Mouse (Mus musculus): ENCODE results near the gene Rpl34. TPM values are rescaled to one million over a fixed set of nuclear protein-coding genes. Genes with fewer than 3 reads are reported as not detected.

Rpl34 gene
- polyA plus RNA-seq, 1 experiment from 2014 or later: 669 TPM

- ATAC-seq (ENCODE audit: low FRiP score): no peak
- H3K4me3 ChIP-seq (ENCODE audit: low read depth, low read length): no peak overlapping the region
- no peaks in the 10 kb centered on the region for H3K36me3 ChIP-seq (ENCODE audit: control insufficient read depth, insufficient read depth, low read length)
- no peaks in the 10 kb centered on the region for H3K9me3 ChIP-seq (ENCODE audit: control insufficient read depth, low read length)
- no peak for DNase-seq (ENCODE audit: low spot score)
- no peak overlapping the region for H3K9ac ChIP-seq (ENCODE audit: low read depth, low read length)
- 87% methylated on average over 4 of the region's 4 CpGs for WGBS
- H3K4me2 ChIP-seq (replicated peaks; ENCODE audit: low read depth, low read length): no peak overlapping the region
- H3K4me1 ChIP-seq (replicated peaks; ENCODE audit: control insufficient read depth, insufficient read depth, low read length): no peaks in the 10 kb centered on the region
- H3K27ac ChIP-seq (ENCODE audit: low read depth, low read length): no peak overlapping the region
- no peaks in the 10 kb centered on the region for H3K27me3 ChIP-seq (ENCODE audit: control insufficient read depth, insufficient read depth, low read length)
These were observed 10.0 kb downstream of the Rpl34 start for GRCm38 (mm10) chr3:130720225-130720624.

- Histone ChIP-seq H3K27me3 (ENCODE audit: control insufficient read depth, insufficient read depth, low read length) (no peaks in the 10 kb centered on the region), H3K27ac (ENCODE audit: low read depth, low read length) (no peak overlapping the region), H3K4me1 (replicated peaks; ENCODE audit: control insufficient read depth, insufficient read depth, low read length) (no peaks in the 10 kb centered on the region), H3K36me3 (ENCODE audit: control insufficient read depth, insufficient read depth, low read length) (no peaks in the 10 kb centered on the region), H3K9me3 (ENCODE audit: control insufficient read depth, low read length) (no peaks in the 10 kb centered on the region), H3K9ac (ENCODE audit: low read depth, low read length) (no peak overlapping the region), H3K4me3 (ENCODE audit: low read depth, low read length) (no peak overlapping the region), H3K4me2 (replicated peaks; ENCODE audit: low read depth, low read length) (no peak overlapping the region)
- DNase-seq (ENCODE audit: low spot score): no peak
- ATAC-seq (ENCODE audit: low FRiP score): no peak
- 92% methylated on average over 4 of the region's 4 CpGs for WGBS
These were observed 11.3 kb downstream of the Rpl34 start for GRCm38 (mm10) chr3:130718871-130719270.

GRCm38 (mm10) chr3:130716555-130716954 is 13.6 kb downstream of the Rpl34 start:
- Histone ChIP-seq H3K9me3 (ENCODE audit: control insufficient read depth, low read length) (no peaks in the 10 kb centered on the region), H3K4me1 (replicated peaks; ENCODE audit: control insufficient read depth, insufficient read depth, low read length) (no peaks in the 10 kb centered on the region), H3K9ac (ENCODE audit: low read depth, low read length) (no peak overlapping the region), H3K27me3 (ENCODE audit: control insufficient read depth, insufficient read depth, low read length) (no peaks in the 10 kb centered on the region), H3K4me2 (replicated peaks; ENCODE audit: low read depth, low read length) (no peak overlapping the region), H3K36me3 (ENCODE audit: control insufficient read depth, insufficient read depth, low read length) (no peaks in the 10 kb centered on the region), H3K27ac (ENCODE audit: low read depth, low read length) (no peak overlapping the region), H3K4me3 (ENCODE audit: low read depth, low read length) (no peak overlapping the region)
- WGBS: 92% methylated on average over 7 of the region's 7 CpGs
- ATAC-seq (ENCODE audit: low FRiP score): no peak
- DNase-seq (ENCODE audit: low spot score): no peak

GRCm38 (mm10) chr3:130714775-130715568 is 15.2 kb downstream of the Rpl34 start:
- Histone ChIP-seq H3K4me1 (replicated peaks; ENCODE audit: control insufficient read depth, insufficient read depth, low read length) (no peaks in the 10 kb centered on the region), H3K27me3 (ENCODE audit: control insufficient read depth, insufficient read depth, low read length) (no peaks in the 10 kb centered on the region), H3K27ac (ENCODE audit: low read depth, low read length) (no peak overlapping the region), H3K4me3 (ENCODE audit: low read depth, low read length) (peak overlapping the region; percentile 8; the same call in 1 of the 2 replicates), H3K4me2 (replicated peaks; ENCODE audit: low read depth, low read length) (peak overlapping the region; percentile 12), H3K9ac (ENCODE audit: low read depth, low read length) (0 out of 2 replicates have a peak overlapping the region, but pooled peaks have one; percentile 2), H3K36me3 (ENCODE audit: control insufficient read depth, insufficient read depth, low read length) (no peaks in the 10 kb centered on the region), H3K9me3 (ENCODE audit: control insufficient read depth, low read length) (no peaks in the 10 kb centered on the region)
- WGBS: 20% methylated on average over 22 of the region's 22 CpGs
- peak; percentile 80 for DNase-seq (ENCODE audit: low spot score)
- no peak; the same call in 1 of the 2 replicates for ATAC-seq (ENCODE audit: low FRiP score)

- Histone ChIP-seq H3K4me1 (replicated peaks; ENCODE audit: control insufficient read depth, insufficient read depth, low read length) (peaks cover 2% of the 10 kb centered on the region; the same call in 1 of the 2 replicates), H3K27me3 (ENCODE audit: control insufficient read depth, insufficient read depth, low read length) (no peaks in the 10 kb centered on the region), H3K27ac (ENCODE audit: low read depth, low read length) (no peak overlapping the region), H3K9me3 (ENCODE audit: control insufficient read depth, low read length) (no peaks in the 10 kb centered on the region), H3K4me3 (ENCODE audit: low read depth, low read length) (no peak overlapping the region), H3K9ac (ENCODE audit: low read depth, low read length) (no peak overlapping the region), H3K36me3 (ENCODE audit: control insufficient read depth, insufficient read depth, low read length) (no peaks in the 10 kb centered on the region), H3K4me2 (replicated peaks; ENCODE audit: low read depth, low read length) (no peak overlapping the region)
- WGBS: 68% methylated on average over 6 of the region's 6 CpGs
- no peak for DNase-seq (ENCODE audit: low spot score)
- ATAC-seq (ENCODE audit: low FRiP score): no peak
These were observed 17.3 kb downstream of the Rpl34 start for GRCm38 (mm10) chr3:130712891-130713290.

- ATAC-seq (ENCODE audit: low FRiP score) (no peak), DNase-seq (ENCODE audit: low spot score) (no peak)
- H3K4me1 ChIP-seq (replicated peaks; ENCODE audit: control insufficient read depth, insufficient read depth, low read length): peaks cover 4% of the 10 kb centered on the region; the same call in 1 of the 2 replicates
- H3K27me3 ChIP-seq (ENCODE audit: control insufficient read depth, insufficient read depth, low read length): no peaks in the 10 kb centered on the region
- no peak overlapping the region for H3K4me3 ChIP-seq (ENCODE audit: low read depth, low read length)
- H3K4me2 ChIP-seq (replicated peaks; ENCODE audit: low read depth, low read length): peak overlapping the region; percentile 45
- no peaks in the 10 kb centered on the region for H3K9me3 ChIP-seq (ENCODE audit: control insufficient read depth, low read length)
- no peak overlapping the region for H3K9ac ChIP-seq (ENCODE audit: low read depth, low read length)
- H3K27ac ChIP-seq (ENCODE audit: low read depth, low read length): no peak overlapping the region
- WGBS: 63% methylated on average over 7 of the region's 7 CpGs
- H3K36me3 ChIP-seq (ENCODE audit: control insufficient read depth, insufficient read depth, low read length): no peaks in the 10 kb centered on the region
These were observed 20.1 kb downstream of the Rpl34 start for GRCm38 (mm10) chr3:130710103-130710502.

- DNase-seq (ENCODE audit: low spot score): peak; percentile 97
- peak within 1 kb of the TSS; percentile 45 for H3K4me2 ChIP-seq (replicated peaks; ENCODE audit: low read depth, low read length)
- peak within 1 kb of the TSS; percentile 79 for H3K4me3 ChIP-seq (ENCODE audit: low read depth, low read length)
- whole genome bisulfite sequencing: under 1% methylated on average over 45 of the region's 45 CpGs
- H3K27ac ChIP-seq (ENCODE audit: low read depth, low read length): peak within 1 kb of the TSS; percentile 67
- H3K36me3 ChIP-seq (ENCODE audit: control insufficient read depth, insufficient read depth, low read length): no peaks in the 10 kb centered on the region
- H3K4me1 ChIP-seq (replicated peaks; ENCODE audit: control insufficient read depth, insufficient read depth, low read length): peaks cover 4% of the 10 kb centered on the region; the same call in 1 of the 2 replicates
- no peaks in the 10 kb centered on the region for H3K9me3 ChIP-seq (ENCODE audit: control insufficient read depth, low read length)
- ATAC-seq (ENCODE audit: low FRiP score): peak; percentile 99
- no peaks in the 10 kb centered on the region for H3K27me3 ChIP-seq (ENCODE audit: control insufficient read depth, insufficient read depth, low read length)
- H3K9ac ChIP-seq (ENCODE audit: low read depth, low read length): peak within 1 kb of the TSS; percentile 85
These were observed 21.0 kb downstream of the Rpl34 start, which contains the start of gene Ostc for GRCm38 (mm10) chr3:130708967-130709924. Gene Ostc (minus strand): TSS chr3:130709444.

- H3K9me3 ChIP-seq (ENCODE audit: control insufficient read depth, low read length): no peaks in the 10 kb centered on the region
- H3K9ac ChIP-seq (ENCODE audit: low read depth, low read length): peak overlapping the region; percentile 85
- H3K27me3 ChIP-seq (ENCODE audit: control insufficient read depth, insufficient read depth, low read length): no peaks in the 10 kb centered on the region
- no peak overlapping the region for H3K27ac ChIP-seq (ENCODE audit: low read depth, low read length)
- ATAC-seq (ENCODE audit: low FRiP score) (no peak), DNase-seq (ENCODE audit: low spot score) (no peak)
- peak overlapping the region; percentile 79 for H3K4me3 ChIP-seq (ENCODE audit: low read depth, low read length)
- peak overlapping the region; percentile 45 for H3K4me2 ChIP-seq (replicated peaks; ENCODE audit: low read depth, low read length)
- H3K4me1 ChIP-seq (replicated peaks; ENCODE audit: control insufficient read depth, insufficient read depth, low read length): peaks cover 4% of the 10 kb centered on the region; the same call in 1 of the 2 replicates
- H3K36me3 ChIP-seq (ENCODE audit: control insufficient read depth, insufficient read depth, low read length): no peaks in the 10 kb centered on the region
- 1% methylated on average over 5 of the region's 5 CpGs for whole genome bisulfite sequencing
These were observed 21.7 kb downstream of the Rpl34 start for GRCm38 (mm10) chr3:130708529-130708928.
